ENCODE assay signal across 18 mouse cellular contexts in the genomic region with DNA sequence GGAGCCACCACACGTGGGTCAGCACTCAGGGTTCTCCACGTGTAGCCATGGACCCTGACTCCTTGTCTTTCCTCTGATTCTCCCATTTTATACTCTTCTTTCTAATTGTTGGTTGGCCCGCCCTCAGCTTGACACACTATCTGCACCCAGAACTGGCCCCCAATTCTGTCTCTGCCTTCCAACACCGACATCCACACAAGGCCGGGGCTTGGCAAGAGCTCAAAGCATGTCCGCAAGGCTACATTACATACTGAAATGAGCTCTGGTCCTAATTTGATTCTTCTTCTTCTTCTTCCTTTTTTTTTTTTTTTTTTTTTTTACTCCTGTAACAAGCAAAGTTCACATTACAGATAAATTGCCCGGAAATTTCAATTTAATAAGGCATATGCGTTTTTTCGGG. TPM values are rescaled to one million over a fixed set of nuclear protein-coding genes. Genes with fewer than 3 reads are reported as not detected.
DNase-seq lines count a peak whose midpoint lies in the region; TF ChIP-seq lines count a peak whose summit lies in the region.
"Had no signal": no experiment of that assay in that cellular context is flagged by ENCODE, and none has a peak within 500 bp of the region (broad histone marks: within the 10 kb centered on the region; RNA-seq: fewer than 3 reads in every experiment).

No protein-coding gene starts in this region.

- WGBS in cerebellum, adult 2 months = 34% methylated on average over 9 of the region's 9 CpGs
- 65% methylated on average over 9 of the region's 9 CpGs for WGBS in heart, adult 2 months

- H3K27me3 ChIP-seq in cerebellum, adult 2 months (ENCODE audit: control insufficient read depth, insufficient read depth, low read length) = no peaks in the 10 kb centered on the region
- no peaks in the 10 kb centered on the region for H3K27me3 ChIP-seq in heart, adult 2 months (ENCODE audit: control insufficient read depth, insufficient read depth, low read length)
- H3K27me3 ChIP-seq: limb, embryonic 13.5 days; megakaryocyte, embryonic 14.5 days; midbrain, embryonic 12.5 days had no signal

- no peak for TF ChIP-seq CTCF in cerebellum, adult 2 months (IDR thresholded peaks at IDR 0.05; ENCODE audit: borderline replicate concordance, insufficient read depth, low read depth, low read length)
- TF ChIP-seq CTCF in heart, adult 2 months (IDR thresholded peaks at IDR 0.05) = no peak

- peaks cover 2% of the 10 kb centered on the region; the same call in 1 of the 2 replicates for H3K79me2 ChIP-seq in heart, adult 2 months (replicated peaks; ENCODE audit: control insufficient read depth, insufficient read depth, low read length)

- peaks cover 2% of the 10 kb centered on the region for H3K36me3 ChIP-seq in heart, adult 2 months (ENCODE audit: control insufficient read depth, insufficient read depth, low read length)
- H3K36me3 ChIP-seq: limb, embryonic 13.5 days; midbrain, embryonic 12.5 days had no signal

- no peak for TF ChIP-seq POLR2A in cerebellum, adult 2 months (IDR thresholded peaks at IDR 0.05; ENCODE audit: borderline replicate concordance, insufficient read depth, low read length)
- no peak for TF ChIP-seq POLR2A in heart, adult 2 months (IDR thresholded peaks at IDR 0.05; ENCODE audit: insufficient read depth, low read depth, low read length)

- H3K4me1 ChIP-seq in cerebellum, adult 2 months (ENCODE audit: control insufficient read depth, insufficient read depth, low read length) = peaks cover 21% of the 10 kb centered on the region
- peaks cover 6% of the 10 kb centered on the region for H3K4me1 ChIP-seq in heart, adult 2 months (ENCODE audit: control insufficient read depth, insufficient read depth, low read length)
- H3K4me1 ChIP-seq: limb, embryonic 13.5 days; megakaryocyte, embryonic 14.5 days; midbrain, embryonic 12.5 days had no signal

- H3K9ac ChIP-seq in heart, adult 2 months (ENCODE audit: low read depth, low read length) = no peak overlapping the region
- H3K9ac ChIP-seq: hindbrain, embryonic 14.5 days; limb, embryonic 13.5 days; midbrain, embryonic 12.5 days had no signal

- H3K27ac ChIP-seq in cerebellum, adult 2 months (ENCODE audit: insufficient read depth, low read length) = no peak overlapping the region
- no peak overlapping the region for H3K27ac ChIP-seq in heart, adult 2 months
- H3K27ac ChIP-seq: hindbrain, embryonic 14.5 days; left cerebral cortex, adult 2 months; limb, embryonic 13.5 days; midbrain, embryonic 12.5 days had no signal

- DNase-seq in cerebellum, adult 2 months = peak; percentile 34 to 38
- no peak for DNase-seq in cerebellum, adult 11 months
- DNase-seq in heart, postnatal 4 days = peak; percentile 19
- no peak for DNase-seq in heart, adult 2 months
- DNase-seq in cerebellum, postnatal 10 days = peak; percentile 76 to 78
- peak; percentile 73 to 76 for DNase-seq in cerebellum, postnatal 14 days
- DNase-seq: B cell, adult 2 months; gastrocnemius, postnatal 10 days; heart, postnatal 36 days; kidney, adult 11 months; kidney, postnatal 25 days; right cerebral cortex, postnatal 14 days had no signal

- intact Hi-C loops in heart, adult 2 months (cut with DNase I) = no loop called here

- TF ChIP-seq EP300 in heart, adult 2 months (IDR thresholded peaks at IDR 0.05; ENCODE audit: insufficient read depth, low read depth, low read length) = no peak

- no peak overlapping the region for H3K4me3 ChIP-seq in cerebellum, adult 2 months (replicated peaks; ENCODE audit: insufficient read depth, low read depth, low read length)
- H3K4me3 ChIP-seq in heart, adult 2 months = no peak overlapping the region
- H3K4me3 ChIP-seq: erythroblast, embryonic 14.5 days; left cerebral cortex, adult 2 months; limb, embryonic 13.5 days; megakaryocyte, embryonic 14.5 days; midbrain, embryonic 12.5 days had no signal

RNA-seq across cellular contexts. Expression of gene Hsbp1, which starts 59.8 kb away (rescaled TPM):
- 323 and 343 TPM in 2 replicates for polyA plus RNA-seq in cerebellum, adult 2 months (2012; rRNA removed)
- 100 to 1,000 TPM; 180 to 183 TPM for total RNA-seq in heart, postnatal 4 days (2021)
- 100 to 1,000 TPM; 148 to 159 TPM for total RNA-seq in heart, adult 2 months (2021)
- 132 and 216 TPM in 2 replicates for polyA plus RNA-seq in heart, adult 2 months (2012; rRNA removed)

Comparison
In these comparisons a context has a peak if more than half of its experiments do, and no peak if none do; other contexts are left out.
1. DNase-seq: peak in cerebellum, adult 2 months (2 of 2), heart, postnatal 4 days (single experiment), cerebellum, postnatal 10 days (2 of 2) and cerebellum, postnatal 14 days (2 of 2); none in cerebellum, adult 11 months (single experiment) and heart, adult 2 months (0 of 2).